Mouse (Mus musculus) splenic B cell, adult 2 months (primary cell): Measurements from ENCODE around the gene Abtb1.

ENCODE experiments used
- DNase-seq: peaks from one replicate; pipeline ENCODE4 v3.0.0-alpha.2; 2011; ENCODE audit warnings: low read depth, low spot score
- H3K27me3 ChIP-seq: 2 replicates; pipeline ENCODE4 v1.6.1; 2012; ENCODE audit warnings: mild to moderate bottlenecking, low read length, moderate library complexity, mixed read lengths; ENCODE audit not compliant: control insufficient read depth, poor library complexity, insufficient read depth, severe bottlenecking
- H3K36me3 ChIP-seq: 2 replicates; pipeline ENCODE4 v1.6.1; 2012; ENCODE audit warnings: mild to moderate bottlenecking, low read length, moderate library complexity, mixed read lengths; ENCODE audit not compliant: control insufficient read depth, poor library complexity, insufficient read depth, severe bottlenecking

Gene Abtb1

DNA sequence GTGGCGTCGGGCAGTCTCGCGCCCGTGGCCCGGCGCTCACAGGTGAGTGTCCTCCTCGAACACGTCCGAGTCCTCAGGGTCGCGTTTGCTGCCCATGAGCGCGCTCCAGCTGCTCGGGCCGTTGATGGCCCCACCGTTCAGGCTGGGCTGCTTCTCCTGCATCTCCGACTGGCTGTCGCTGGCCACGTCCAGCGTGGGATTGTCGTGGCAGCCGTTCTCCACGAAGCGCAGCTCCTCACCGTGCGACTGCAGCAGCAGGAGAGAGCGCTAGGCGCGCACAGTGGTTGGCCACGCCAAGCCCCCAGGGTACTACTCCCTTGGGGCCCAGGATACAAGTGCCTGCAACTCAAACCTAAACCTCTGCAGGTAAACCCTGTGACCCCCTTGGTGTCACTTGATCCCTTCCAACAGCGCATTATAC, 957 bp upstream of the Abtb1 start:
- Histone ChIP-seq H3K27me3 (no peaks in the 10 kb centered on the region), H3K36me3 (no peaks in the 10 kb centered on the region)
- DNase-seq, result peak; percentile 44

DNA sequence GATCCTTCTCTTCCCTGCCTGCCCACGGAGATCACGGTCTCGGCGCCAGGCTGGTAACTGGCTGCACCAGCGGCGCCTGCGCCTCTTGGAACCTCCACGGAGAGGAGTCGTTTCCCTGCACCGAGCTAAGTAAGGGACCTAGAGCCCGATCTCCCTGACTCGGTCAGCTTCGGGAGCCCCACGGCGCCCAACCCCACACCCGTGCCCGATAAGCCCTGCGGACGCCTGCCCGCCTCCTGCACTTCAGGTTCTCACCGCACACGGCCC, 337 bp downstream of the Abtb1 start:
- no peaks in the 10 kb centered on the region; the same call in 1 of the 2 replicates for H3K36me3 ChIP-seq
- DNase-seq, result no peak
- H3K27me3 ChIP-seq, result no peaks in the 10 kb centered on the region

DNA sequence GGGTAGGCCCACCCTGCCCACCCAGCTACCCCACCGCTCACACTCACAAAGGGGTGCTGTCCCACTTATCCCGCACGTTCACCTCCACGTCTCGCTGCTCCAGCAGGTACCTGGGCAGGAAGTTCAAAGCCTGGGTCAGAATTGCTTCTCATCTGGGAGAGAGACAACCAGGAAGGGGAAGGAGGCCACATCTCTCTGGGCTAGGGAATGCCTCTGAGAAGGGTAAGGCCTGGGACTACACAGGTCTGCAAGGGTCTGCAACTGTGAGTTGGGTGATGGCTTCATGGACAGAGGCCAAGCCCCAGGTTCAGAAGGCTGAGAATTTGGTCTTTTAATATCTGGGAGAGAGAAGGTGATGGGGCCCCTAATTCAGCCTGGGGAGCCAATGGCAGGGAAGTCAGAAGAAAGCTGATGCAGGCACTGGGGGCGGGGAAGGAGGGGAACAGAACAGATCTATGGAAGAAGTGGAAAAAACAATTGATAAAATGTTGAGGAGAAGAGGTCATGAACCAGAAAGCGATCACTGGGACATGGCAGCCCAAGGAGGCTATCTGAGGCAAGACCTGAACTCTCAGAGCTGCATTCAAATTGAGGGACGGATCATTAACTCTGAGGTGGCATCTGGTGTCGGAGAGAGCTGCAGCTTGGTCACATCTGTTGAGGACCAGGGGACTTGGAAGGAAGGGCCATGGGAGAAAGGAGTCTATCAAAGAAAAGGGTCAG, 832 bp downstream of the Abtb1 start:
- Histone ChIP-seq H3K36me3 (no peaks in the 10 kb centered on the region; the same call in 1 of the 2 replicates), H3K27me3 (no peaks in the 10 kb centered on the region)
- peak; percentile 26 for DNase-seq

GRCm38 (mm10) chr6:88840211-88840610, 1.6 kb downstream of the Abtb1 start:
- Histone ChIP-seq H3K27me3 (no peaks in the 10 kb centered on the region), H3K36me3 (no peaks in the 10 kb centered on the region; the same call in 1 of the 2 replicates)
- DNase-seq, result no peak

DNA sequence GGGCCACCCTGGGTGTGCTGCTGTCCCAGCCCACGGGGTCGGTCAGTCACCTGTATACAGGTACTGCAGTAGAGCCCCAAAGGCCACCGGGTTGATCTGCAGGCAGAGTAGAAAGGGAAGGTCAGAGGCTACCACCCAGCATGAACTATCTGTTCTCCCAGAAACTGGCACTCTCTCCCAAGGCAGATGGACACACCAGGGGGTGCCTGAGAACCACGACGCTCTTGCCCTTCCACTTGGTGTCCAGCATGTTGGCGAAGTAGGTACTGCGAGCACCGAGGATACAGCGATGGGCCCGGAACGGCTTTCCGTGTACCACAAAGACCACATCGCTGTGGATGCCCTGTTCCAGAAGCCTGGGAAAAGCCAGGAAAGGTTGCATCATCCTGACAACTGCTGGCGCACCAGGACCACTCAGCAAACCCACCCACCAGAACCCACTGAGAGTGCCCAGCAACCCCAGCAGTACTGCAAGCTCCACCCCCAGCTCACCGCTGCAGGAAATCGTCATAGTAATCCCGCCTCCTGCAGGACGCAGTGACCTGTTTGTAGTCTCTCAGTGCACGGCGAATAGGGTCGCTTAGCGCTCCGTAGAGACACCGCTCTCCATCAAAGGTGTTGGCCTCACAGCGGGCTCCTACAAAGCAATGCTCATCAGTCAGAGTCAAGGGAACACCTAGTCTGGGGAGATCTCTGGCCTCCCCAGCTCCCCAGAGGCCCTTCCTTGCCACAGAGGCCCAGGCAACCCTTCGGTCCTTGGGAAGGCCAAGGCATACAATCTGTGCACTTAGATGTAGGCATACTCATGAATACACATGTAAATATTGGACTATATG, 2.4 kb downstream of the Abtb1 start:
- no peak for DNase-seq
- H3K27me3 ChIP-seq, result no peaks in the 10 kb centered on the region
- H3K36me3 ChIP-seq, result no peaks in the 10 kb centered on the region; the same call in 1 of the 2 replicates

DNA sequence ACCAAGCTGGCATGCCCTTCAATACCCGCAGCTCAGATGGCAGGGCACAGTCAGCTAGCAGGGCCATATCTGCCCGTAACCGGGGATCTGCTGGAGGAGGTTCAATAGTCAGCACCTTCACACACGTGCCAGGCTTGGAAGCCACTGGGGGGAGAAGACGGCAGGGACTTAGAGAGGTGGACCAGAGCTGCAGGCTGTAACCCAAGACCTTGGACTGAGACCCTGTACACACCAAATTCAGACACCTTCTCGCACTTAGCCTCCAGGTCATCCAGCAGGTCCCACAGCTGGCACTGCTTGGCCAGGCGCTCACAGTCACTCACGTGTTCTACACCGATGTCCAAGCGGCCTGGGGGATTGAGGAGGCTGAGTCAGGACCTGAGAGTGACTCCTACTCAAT, 3.2 kb downstream of the Abtb1 start:
- no peaks in the 10 kb centered on the region for H3K27me3 ChIP-seq
- no peak for DNase-seq
- H3K36me3 ChIP-seq, result no peaks in the 10 kb centered on the region; the same call in 1 of the 2 replicates

DNA sequence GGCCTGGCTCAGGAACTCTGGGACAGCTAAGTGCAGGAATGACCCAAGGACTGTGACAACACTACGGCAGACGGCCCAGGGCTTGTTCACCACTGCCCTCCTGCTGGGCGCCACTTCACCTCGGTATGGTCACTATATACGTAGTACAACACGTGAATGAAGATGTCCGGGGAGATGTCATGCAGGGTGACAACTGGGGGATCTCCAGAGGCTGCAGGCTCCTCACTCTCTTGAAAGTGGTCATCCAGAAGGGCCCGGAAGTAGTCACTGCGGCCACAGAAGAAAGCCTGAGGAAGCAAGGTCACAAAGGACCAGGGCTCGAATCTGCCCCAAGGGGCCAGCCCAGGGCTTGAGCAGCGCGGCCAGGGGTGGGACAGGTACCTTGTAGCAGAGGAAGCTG, 3.8 kb downstream of the Abtb1 start:
- DNase-seq, result no peak
- H3K27me3 ChIP-seq, result no peaks in the 10 kb centered on the region

GRCm38 (mm10) chr6:88836178-88836819, 5.5 kb downstream of the Abtb1 start:
- H3K36me3 ChIP-seq, result no peaks in the 10 kb centered on the region; the same call in 1 of the 2 replicates
- DNase-seq, result no peak
- H3K27me3 ChIP-seq, result no peaks in the 10 kb centered on the region

More for the DNA sequence above, 3.8 kb downstream of the Abtb1 start:
- H3K36me3 ChIP-seq, result no peaks in the 10 kb centered on the region; the same call in 1 of the 2 replicates

DNA sequence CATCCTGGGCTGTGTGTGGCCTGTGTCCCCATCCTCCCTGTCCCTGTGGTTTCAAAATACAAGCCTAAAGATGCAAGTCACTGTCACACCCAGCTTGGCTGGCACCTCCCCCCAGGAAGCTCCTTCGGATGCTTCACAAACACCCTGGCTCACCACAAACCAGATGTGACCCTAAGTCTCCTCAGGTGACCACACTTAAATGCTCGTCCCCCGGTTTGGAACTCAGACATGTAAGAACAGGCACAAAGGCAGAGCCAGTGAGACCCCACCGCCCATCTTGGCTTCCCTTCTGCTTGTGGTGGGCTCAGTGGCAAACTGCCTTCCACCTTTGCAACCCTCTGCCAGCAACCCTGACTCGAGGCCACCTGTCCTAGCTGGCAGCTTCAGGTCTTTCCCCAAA, 6.7 kb downstream of the Abtb1 start:
- Histone ChIP-seq H3K27me3 (no peaks in the 10 kb centered on the region), H3K36me3 (no peaks in the 10 kb centered on the region; the same call in 1 of the 2 replicates)
- no peak for DNase-seq

GRCm38 (mm10) chr6:88833340-88834140, 8.2 kb downstream of the Abtb1 start:
- no peaks in the 10 kb centered on the region for H3K27me3 ChIP-seq
- H3K36me3 ChIP-seq, result no peaks in the 10 kb centered on the region; the same call in 1 of the 2 replicates

GRCm38 (mm10) chr6:88832663-88833062, 9.1 kb downstream of the Abtb1 start:
- H3K27me3 ChIP-seq, result no peaks in the 10 kb centered on the region
- DNase-seq, result no peak
- H3K36me3 ChIP-seq, result no peaks in the 10 kb centered on the region; the same call in 1 of the 2 replicates

More at GRCm38 (mm10) chr6:88833340-88834140, 8.2 kb downstream of the Abtb1 start:
- DNase-seq, result no peak

DNA sequence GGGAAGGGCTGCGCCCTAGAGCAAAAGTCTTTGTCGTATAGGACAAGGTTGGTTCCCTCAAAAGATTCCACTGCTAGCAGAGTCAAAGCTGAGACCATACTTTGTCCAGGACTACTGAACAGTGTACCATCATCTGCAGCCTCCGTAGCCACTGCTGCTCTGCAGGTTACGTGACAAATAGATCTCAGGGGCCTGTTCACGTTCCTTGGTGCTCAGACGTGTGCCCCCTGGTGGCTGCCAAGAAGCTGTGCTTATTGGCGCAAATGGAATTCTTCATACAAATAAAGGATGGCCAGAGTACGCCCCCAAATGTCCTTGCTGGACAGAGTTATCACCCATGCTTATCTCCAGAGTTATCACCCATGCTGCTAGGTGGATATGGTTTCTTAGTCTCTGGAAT, 10.3 kb downstream of the Abtb1 start:
- no peaks in the 10 kb centered on the region; the same call in 1 of the 2 replicates for H3K36me3 ChIP-seq
- H3K27me3 ChIP-seq, result no peaks in the 10 kb centered on the region
- peak; percentile 88 for DNase-seq

- Histone ChIP-seq H3K27me3 (no peaks in the 10 kb centered on the region), H3K36me3 (no peaks in the 10 kb centered on the region)
- no peak for DNase-seq
These were observed 11.6 kb downstream of the Abtb1 start for GRCm38 (mm10) chr6:88830112-88830702.

- Histone ChIP-seq H3K36me3 (no peaks in the 10 kb centered on the region), H3K27me3 (no peaks in the 10 kb centered on the region)
- DNase-seq, result no peak
These were observed 12.2 kb downstream of the Abtb1 start for GRCm38 (mm10) chr6:88829579-88829978.
